ENCODE assay signal across 31 mouse cellular contexts in the genomic region with DNA sequence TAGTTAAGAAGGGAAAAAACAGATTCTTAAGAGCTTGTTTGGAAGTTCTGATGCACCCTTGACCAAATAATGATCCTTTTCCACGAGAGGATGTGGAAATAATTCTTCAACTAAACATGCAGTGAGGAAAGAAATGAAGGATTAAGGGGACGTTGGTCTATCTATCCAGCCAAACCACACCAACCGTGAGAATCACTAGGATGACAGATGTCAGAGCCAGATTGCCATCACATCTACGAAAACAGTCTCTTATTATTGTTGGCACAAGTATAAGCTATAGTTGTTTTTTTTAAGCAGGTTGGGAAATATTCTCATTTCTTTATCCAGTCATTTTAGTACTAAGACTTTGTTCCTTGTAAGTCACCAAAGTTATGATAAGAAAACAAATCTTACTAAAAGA. TPM values are rescaled to one million over a fixed set of nuclear protein-coding genes. Genes with fewer than 3 reads are reported as not detected.
"Had no signal": no experiment of that assay in that cellular context is flagged by ENCODE, and none has a peak within 500 bp of the region (broad histone marks: within the 10 kb centered on the region; RNA-seq: fewer than 3 reads in every experiment).

No protein-coding gene starts in this region.

- H3K9me3 ChIP-seq: limb, embryonic 15.5 days; liver, embryonic 12.5 days; liver, embryonic 15.5 days; lung, embryonic 15.5 days; neural tube, embryonic 12.5 days; neural tube, embryonic 15.5 days; stomach, embryonic 15.5 days had no signal

- H3K27ac ChIP-seq: kidney, postnatal 0 days; layer of hippocampus, adult 2 months; left cerebral cortex, adult 2 months; limb, embryonic 12.5 days; limb, embryonic 15.5 days; liver, embryonic 12.5 days; liver, embryonic 15.5 days; lung, embryonic 15.5 days; neural tube, embryonic 12.5 days; neural tube, embryonic 15.5 days; stomach, embryonic 15.5 days had no signal

- H3K4me1 ChIP-seq: limb, embryonic 12.5 days; limb, embryonic 15.5 days; liver, embryonic 12.5 days; liver, embryonic 15.5 days; lung, embryonic 15.5 days; megakaryocyte, embryonic 14.5 days; neural tube, embryonic 12.5 days; stomach, embryonic 15.5 days had no signal

- H3K27me3 ChIP-seq: limb, embryonic 12.5 days; limb, embryonic 15.5 days; liver, embryonic 12.5 days; liver, embryonic 15.5 days; lung, embryonic 15.5 days; megakaryocyte, embryonic 14.5 days; neural tube, embryonic 12.5 days; neural tube, embryonic 15.5 days; stomach, embryonic 15.5 days had no signal

- DNase-seq: kidney, adult 2 months; kidney, postnatal 25 days; layer of hippocampus, postnatal 36 days; left cerebral cortex, postnatal 4 days; lung, adult 18-20 months; lung, postnatal 10 days; lung, postnatal 36 days; midbrain, embryonic 14.5 days; right cerebral cortex, adult 18-20 months; right cerebral cortex, postnatal 25 days; spleen, adult 18-20 months; thymus, postnatal 36 days had no signal

- H3K4me3 ChIP-seq: layer of hippocampus, adult 2 months; left cerebral cortex, adult 2 months; limb, embryonic 12.5 days; limb, embryonic 15.5 days; liver, embryonic 12.5 days; liver, embryonic 15.5 days; lung, embryonic 15.5 days; megakaryocyte, embryonic 14.5 days; neural tube, embryonic 12.5 days; neural tube, embryonic 15.5 days; stomach, embryonic 15.5 days had no signal

- H3K4me2 ChIP-seq: limb, embryonic 12.5 days; limb, embryonic 15.5 days; liver, embryonic 12.5 days; liver, embryonic 15.5 days; lung, embryonic 15.5 days; midbrain, embryonic 11.5 days; neural tube, embryonic 12.5 days; neural tube, embryonic 15.5 days; stomach, embryonic 15.5 days had no signal

- H3K9ac ChIP-seq: limb, embryonic 12.5 days; limb, embryonic 15.5 days; liver, embryonic 12.5 days; liver, embryonic 15.5 days; lung, embryonic 15.5 days; neural tube, embryonic 12.5 days; neural tube, embryonic 15.5 days; stomach, embryonic 15.5 days had no signal

- ATAC-seq: liver, embryonic 12.5 days had no signal

- H3K36me3 ChIP-seq: limb, embryonic 12.5 days; limb, embryonic 15.5 days; liver, embryonic 12.5 days; liver, embryonic 15.5 days; lung, embryonic 15.5 days; neural tube, embryonic 12.5 days; neural tube, embryonic 15.5 days; stomach, embryonic 15.5 days had no signal

RNA-seq across cellular contexts. Expression of a gene that starts 15.8 kb away (rescaled TPM):
- total RNA-seq: layer of hippocampus, adult 2 months; layer of hippocampus, postnatal 10 days; layer of hippocampus, postnatal 36 days; left cerebral cortex, adult 2 months; left cerebral cortex, postnatal 10 days; left cerebral cortex, postnatal 4 days; midbrain, postnatal 0 days had no signal
- polyA plus RNA-seq: kidney, adult 2 months; kidney, embryonic 14.5 days; kidney, postnatal 0 days; large intestine, adult 2 months; limb, embryonic 12.5 days; limb, embryonic 15.5 days; liver, embryonic 15.5 days; lung, embryonic 15.5 days; midbrain, embryonic 11.5 days; midbrain, embryonic 14.5 days; midbrain, postnatal 0 days; neural tube, embryonic 12.5 days; neural tube, embryonic 15.5 days; stomach, embryonic 15.5 days; urinary bladder, adult 2 months had no signal
